Mouse (Mus musculus) myocyte (in vitro differentiated cells): Measurements from ENCODE around the gene Ppp1r12c.

Source experiments
- CEBPB ChIP-seq: IDR thresholded peaks from 2 replicates; pipeline ENCODE4 v1.6.1; 2011; ENCODE audit warnings: mild to moderate bottlenecking, moderate library complexity; ENCODE audit not compliant: poor library complexity, insufficient read depth, severe bottlenecking
- MAX ChIP-seq: IDR thresholded peaks from one replicate; pipeline ENCODE4 v1.6.1; 2011; ENCODE audit warnings: low read depth, mild to moderate bottlenecking, control low read depth
- MYOD1 ChIP-seq, 3 experiments: IDR thresholded peaks; one replicate each; pipeline ENCODE4 v1.6.1; 2011; ENCODE audit warnings: control low read depth in 2 of 3, low read depth in 2 of 3, mild to moderate bottlenecking in 2 of 3, moderate library complexity in 1 of 3; ENCODE audit not compliant: insufficient read length in 2 of 3, control insufficient read depth in 1 of 3
- POLR2A ChIP-seq: IDR thresholded peaks from one replicate; pipeline ENCODE4 v1.6.1; 2011; ENCODE audit warnings: low read depth, mild to moderate bottlenecking, control low read depth, moderate library complexity; ENCODE audit not compliant: insufficient read length
- TCF12 ChIP-seq: IDR thresholded peaks from one replicate; pipeline ENCODE4 v1.6.1; 2011; ENCODE audit warnings: mild to moderate bottlenecking, control low read depth; ENCODE audit not compliant: poor library complexity, insufficient read depth, severe bottlenecking

DNA sequence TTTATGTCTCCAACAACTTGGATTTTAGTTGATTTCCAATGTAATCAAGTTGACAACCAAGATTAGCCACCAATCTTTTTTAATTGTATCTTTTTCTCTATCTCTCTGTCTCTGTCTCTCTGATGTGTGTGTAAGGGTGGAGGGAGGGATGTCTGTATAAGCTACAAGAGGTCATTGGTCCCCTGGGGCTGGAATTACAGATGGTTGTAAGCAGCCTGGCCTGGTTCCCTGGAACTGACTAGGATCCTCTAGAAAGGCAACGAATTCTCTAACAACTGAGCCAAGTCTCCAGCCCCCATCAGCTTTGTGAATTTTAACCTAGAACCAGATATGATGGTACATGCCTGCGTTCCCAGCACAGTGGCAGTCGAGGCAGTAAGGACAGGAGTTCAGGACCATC lies 33.7 kb downstream of the Ppp1r12c start:
- TF ChIP-seq POLR2A (no peak), MAX (no peak), CEBPB (no peak), MYOD1 (IDR thresholded peaks at IDR 0.05; ENCODE audit: control insufficient read depth in 1 of 3, insufficient read length in 2 of 3, low read depth in 2 of 3) (no peak), TCF12 (no peak)
